Mouse (Mus musculus): ENCODE measurements around the gene Fam133b.

- no peak for TF ChIP-seq CTCF (IDR thresholded peaks at IDR 0.05; ENCODE audit: borderline replicate concordance, insufficient read depth, low read length)
- no peak for TF ChIP-seq POLR2A (IDR thresholded peaks at IDR 0.05; ENCODE audit: low read depth, low read length)
These were observed 22.9 kb upstream of the Fam133b start for GRCm38 (mm10) chr5:3520493-3521359.
